Mouse (Mus musculus): ENCODE data around the gene Synj1.

- TF ChIP-seq CTCF (IDR thresholded peaks at IDR 0.05; ENCODE audit: borderline replicate concordance, insufficient read depth, low read length) = no peak
- no peak for TF ChIP-seq POLR2A (IDR thresholded peaks at IDR 0.05; ENCODE audit: low read depth, low read length)
Measured at GRCm38 (mm10) chr16:90964302-90964701, 46.8 kb downstream of the Synj1 start.
